Mouse (Mus musculus) neural tube, embryonic 15.5 days (tissue): ENCODE results near the gene Zfp277. TPM values are rescaled to one million over a fixed set of nuclear protein-coding genes. Genes with fewer than 3 reads are reported as not detected.
A peak's percentile ranks its signal among the peaks of the same experiment; 100 is the strongest.

Experiments used
- ATAC-seq: fragments of 200-750 bp; cut with Nextera tagmentation; 2 replicates; pipeline ENCODE4 v1.8.0; 2017; ENCODE audit warnings: mild to moderate bottlenecking, moderate TSS enrichment, moderate library complexity; ENCODE audit not compliant: low FRiP score
- H3K27ac ChIP-seq: fragments of 300-500 bp; sonication (generic); replicated peaks from 2 replicates; pipeline ENCODE4 v1.5.1; 2015; ENCODE audit warnings: mild to moderate bottlenecking, inconsistent platforms
- H3K27me3 ChIP-seq: fragments of 300-500 bp; sonication (generic); replicated peaks from 2 replicates; pipeline ENCODE4 v1.6.1; 2015; ENCODE audit warnings: inconsistent platforms
- H3K36me3 ChIP-seq: fragments of 300-500 bp; sonication (generic); 2 replicates; pipeline ENCODE4 v1.6.1; 2015; ENCODE audit warnings: inconsistent platforms
- H3K4me1 ChIP-seq: fragments of 300-500 bp; sonication (generic); 2 replicates; pipeline ENCODE4 v1.6.1; 2015; ENCODE audit warnings: inconsistent platforms
- H3K4me2 ChIP-seq: fragments of 300-500 bp; sonication (generic); 2 replicates; pipeline ENCODE4 v1.6.1; 2015; ENCODE audit warnings: inconsistent platforms, mild to moderate bottlenecking, moderate library complexity
- H3K4me3 ChIP-seq: fragments of 300-500 bp; sonication (generic); replicated peaks from 2 replicates; pipeline ENCODE4 v1.5.1; 2015; ENCODE audit warnings: mild to moderate bottlenecking, inconsistent platforms
- H3K9ac ChIP-seq: fragments of 300-500 bp; sonication (generic); replicated peaks from 2 replicates; pipeline ENCODE4 v1.6.1; 2015; ENCODE audit warnings: mild to moderate bottlenecking, inconsistent platforms
- H3K9me3 ChIP-seq: fragments of 300-500 bp; sonication (generic); replicated peaks from 2 replicates; pipeline ENCODE4 v1.6.1; 2016; ENCODE audit warnings: inconsistent platforms
- WGBS: fragments of 180-500 bp; shearing (Covaris S2); methylation state at CpG from one replicate; pipeline ENCODE4 v1.1.7; 2015; ENCODE audit warnings: mixed read lengths; 5-methylcytosine and 5-hydroxymethylcytosine counted together
- polyA plus RNA-seq: library from polyadenylated mRNA; unstranded; fragments of >200 nt; fragmentation: Nextera tagmentation; extraction: Ambion mirVana; gene quantifications from 2 replicates; pipeline ENCODE4 v1.2.1, GENCODE M21; 2015

Zfp277 gene
- polyA plus RNA-seq, 1 experiment from 2014 or later, result 28.0 TPM

GRCm38 (mm10) chr12:40463828-40464227 is 18.1 kb upstream of the Zfp277 start:
- peaks cover 42% of the 10 kb centered on the region for H3K4me1 ChIP-seq
- H3K9ac ChIP-seq, result no peak overlapping the region
- H3K4me3 ChIP-seq, result no peak overlapping the region
- 64% methylated on average over 2 of the region's 2 CpGs for WGBS
- no peak for ATAC-seq
- H3K36me3 ChIP-seq, result no peaks in the 10 kb centered on the region
- no peaks in the 10 kb centered on the region for H3K9me3 ChIP-seq
- no peak overlapping the region for H3K27ac ChIP-seq
- no peak overlapping the region for H3K4me2 ChIP-seq
- H3K27me3 ChIP-seq, result no peaks in the 10 kb centered on the region

- no peaks in the 10 kb centered on the region for H3K9me3 ChIP-seq
- peak overlapping the region; percentile 63 for H3K27ac ChIP-seq
- 35% methylated on average over 7 of the region's 7 CpGs for WGBS
- H3K27me3 ChIP-seq, result no peaks in the 10 kb centered on the region
- H3K9ac ChIP-seq, result no peak overlapping the region
- peaks cover 34% of the 10 kb centered on the region for H3K4me1 ChIP-seq
- H3K36me3 ChIP-seq, result no peaks in the 10 kb centered on the region
- no peak overlapping the region for H3K4me3 ChIP-seq
- 0 out of 2 replicates have a peak overlapping the region, but pooled peaks have one; percentile 9 for H3K4me2 ChIP-seq
- no peak for ATAC-seq
Measured at GRCm38 (mm10) chr12:40462693-40463235, 17.1 kb upstream of the Zfp277 start.

- Histone ChIP-seq H3K27ac (no peak overlapping the region), H3K27me3 (no peaks in the 10 kb centered on the region), H3K9ac (no peak overlapping the region), H3K4me1 (peaks cover 26% of the 10 kb centered on the region), H3K4me3 (no peak overlapping the region), H3K9me3 (no peaks in the 10 kb centered on the region), H3K4me2 (no peak overlapping the region), H3K36me3 (no peaks in the 10 kb centered on the region)
- ATAC-seq, result no peak
- 82% methylated on average over 6 of the region's 6 CpGs for WGBS
Measured at GRCm38 (mm10) chr12:40459673-40460265, 14.1 kb upstream of the Zfp277 start.

DNA sequence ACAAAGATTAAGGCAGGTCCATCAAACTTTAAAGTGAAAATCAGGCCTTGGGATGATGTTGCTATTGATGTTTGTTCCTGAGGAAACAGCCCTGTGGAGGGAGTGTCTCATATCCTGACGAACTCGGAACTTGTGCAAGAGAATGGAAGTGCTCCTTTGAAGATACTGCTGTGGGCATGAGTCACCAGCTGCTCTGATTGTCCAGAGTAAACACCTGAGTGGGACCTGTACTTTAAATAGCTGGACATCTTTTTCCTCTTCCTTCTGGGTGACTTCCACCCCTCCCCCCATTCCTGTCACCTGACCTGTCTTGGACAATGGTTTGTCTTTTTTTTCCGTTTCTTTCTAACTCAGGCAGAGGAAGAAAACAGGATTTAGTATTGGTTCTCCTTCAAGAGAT is 13.3 kb upstream of the Zfp277 start:
- no peaks in the 10 kb centered on the region for H3K9me3 ChIP-seq
- H3K27me3 ChIP-seq, result no peaks in the 10 kb centered on the region
- no peak for ATAC-seq
- H3K36me3 ChIP-seq, result no peaks in the 10 kb centered on the region
- 78% methylated on average over 3 of the region's 3 CpGs for WGBS
- H3K4me2 ChIP-seq, result no peak overlapping the region
- H3K4me1 ChIP-seq, result peaks cover 19% of the 10 kb centered on the region
- H3K4me3 ChIP-seq, result no peak overlapping the region
- no peak overlapping the region for H3K27ac ChIP-seq
- no peak overlapping the region for H3K9ac ChIP-seq

GRCm38 (mm10) chr12:40456517-40456916 is 10.8 kb upstream of the Zfp277 start:
- H3K9ac ChIP-seq, result no peak overlapping the region
- no peak for ATAC-seq
- no peaks in the 10 kb centered on the region for H3K36me3 ChIP-seq
- no peaks in the 10 kb centered on the region for H3K27me3 ChIP-seq
- H3K27ac ChIP-seq, result no peak overlapping the region
- H3K4me3 ChIP-seq, result no peak overlapping the region
- no peak overlapping the region for H3K4me2 ChIP-seq
- H3K9me3 ChIP-seq, result no peaks in the 10 kb centered on the region
- WGBS, result 91% methylated on average over 2 of the region's 2 CpGs
- 0 out of 2 replicates have a peak, but pooled peaks cover 7% of the 10 kb centered on the region for H3K4me1 ChIP-seq

GRCm38 (mm10) chr12:40449119-40449795 is 3.6 kb upstream of the Zfp277 start:
- no peak overlapping the region for H3K27ac ChIP-seq
- H3K9ac ChIP-seq, result no peak overlapping the region
- no peaks in the 10 kb centered on the region for H3K36me3 ChIP-seq
- H3K27me3 ChIP-seq, result no peaks in the 10 kb centered on the region
- ATAC-seq, result no peak
- H3K4me3 ChIP-seq, result no peak overlapping the region
- H3K4me2 ChIP-seq, result peak overlapping the region; percentile 3; the same call in 1 of the 2 replicates
- 85% methylated on average over 9 of the region's 9 CpGs for WGBS
- H3K9me3 ChIP-seq, result no peaks in the 10 kb centered on the region
- peaks cover 30% of the 10 kb centered on the region for H3K4me1 ChIP-seq

DNA sequence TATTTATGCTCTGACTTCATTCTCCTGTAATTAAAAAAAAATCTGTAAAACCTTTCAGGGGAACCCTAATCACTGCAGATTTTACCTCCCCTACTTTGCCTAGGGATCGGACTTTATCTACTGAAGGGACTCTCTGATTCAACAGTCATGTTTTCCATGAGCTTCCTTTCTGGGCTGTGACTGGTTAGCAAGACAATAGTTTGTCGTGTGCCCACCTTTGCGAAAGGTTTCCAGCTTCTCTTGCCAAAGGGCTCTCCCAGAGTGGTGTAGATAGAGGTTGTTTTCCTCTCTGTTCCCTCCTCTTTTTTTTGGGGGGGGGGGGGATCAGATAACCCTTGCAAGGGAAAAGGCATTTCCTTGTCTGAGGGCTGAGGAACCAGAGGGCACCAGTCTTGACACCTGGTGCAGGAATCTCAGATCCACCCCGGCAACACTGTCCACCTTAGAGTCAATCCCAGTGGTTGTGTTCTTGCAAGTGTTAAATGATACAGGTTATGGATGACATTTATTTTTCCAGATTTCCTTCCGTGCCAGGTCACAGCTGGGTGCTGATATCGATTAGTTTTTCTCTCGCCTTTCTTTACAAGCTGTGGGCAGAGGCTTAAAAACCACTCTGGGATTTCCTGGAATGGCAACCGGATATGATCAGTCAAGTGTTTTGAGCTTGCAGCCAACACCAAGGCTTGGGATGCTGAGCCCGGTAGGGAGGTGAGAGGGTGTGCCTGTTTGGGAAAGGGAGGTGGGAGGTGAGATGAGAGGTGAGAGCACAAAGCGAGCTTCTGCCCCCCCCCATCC is 2.1 kb upstream of the Zfp277 start:
- WGBS, result 13% methylated on average over 10 of the region's 10 CpGs
- peak overlapping the region; percentile 96 for H3K4me3 ChIP-seq
- no peak for ATAC-seq
- no peaks in the 10 kb centered on the region for H3K36me3 ChIP-seq
- no peaks in the 10 kb centered on the region for H3K9me3 ChIP-seq
- H3K4me1 ChIP-seq, result peaks cover 30% of the 10 kb centered on the region
- peak overlapping the region; percentile 94 for H3K27ac ChIP-seq
- H3K9ac ChIP-seq, result peak overlapping the region; percentile 84
- no peaks in the 10 kb centered on the region for H3K27me3 ChIP-seq
- H3K4me2 ChIP-seq, result peak overlapping the region; percentile 68

DNA sequence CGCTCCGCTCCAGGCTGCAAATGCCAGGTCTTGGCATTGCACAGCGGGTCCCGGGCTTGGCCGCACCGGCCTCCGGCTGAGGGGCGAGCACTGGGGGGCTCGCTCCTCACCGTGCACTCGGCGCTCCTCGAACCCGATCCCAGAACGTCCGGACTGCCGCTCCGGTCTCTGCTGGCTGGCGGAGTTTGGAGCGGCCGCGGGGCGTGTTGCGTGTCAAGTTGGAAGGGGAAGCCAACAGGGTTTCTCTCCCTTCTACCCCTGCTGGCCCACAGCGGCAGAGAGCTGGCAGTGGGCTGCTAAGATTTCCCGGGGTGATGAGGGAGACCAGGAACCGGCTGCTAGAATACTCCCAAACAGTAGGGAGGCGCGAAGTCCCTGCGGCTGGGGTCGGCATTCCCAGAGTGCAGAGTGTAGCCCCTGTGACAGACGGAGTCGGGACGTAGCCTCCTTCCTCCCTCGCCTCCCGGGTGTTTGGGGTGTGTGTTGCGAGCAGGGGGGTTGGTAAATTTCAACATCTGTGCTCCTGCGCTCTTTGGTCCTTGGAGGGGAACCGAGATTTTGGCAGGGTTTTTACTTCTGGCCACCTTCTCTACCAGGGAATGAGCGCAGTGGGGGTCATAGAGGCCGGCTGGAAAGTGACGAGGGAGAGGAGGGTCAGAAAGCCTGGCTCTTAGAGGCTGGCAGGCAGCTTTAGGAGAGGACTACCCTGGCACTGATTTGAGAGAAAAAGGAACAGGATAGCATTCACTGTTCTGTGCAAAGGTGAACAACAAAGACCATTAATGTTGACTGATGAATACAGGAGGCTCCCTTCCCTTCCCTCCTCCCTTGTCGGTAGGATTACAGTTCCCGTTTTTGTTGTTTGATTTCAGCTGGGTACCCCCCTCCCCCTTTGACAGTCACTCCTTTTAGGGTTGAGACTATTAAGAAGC is 1.0 kb upstream of the Zfp277 start:
- Histone ChIP-seq H3K27me3 (no peaks in the 10 kb centered on the region), H3K9ac (peak overlapping the region; percentile 84), H3K36me3 (no peaks in the 10 kb centered on the region), H3K27ac (peak overlapping the region; percentile 94), H3K4me2 (peak overlapping the region; percentile 68), H3K4me3 (peak overlapping the region; percentile 96), H3K9me3 (no peaks in the 10 kb centered on the region), H3K4me1 (peaks cover 30% of the 10 kb centered on the region)
- ATAC-seq, result peak; percentile 23
- WGBS, result under 1% methylated on average over 44 of the region's 44 CpGs

DNA sequence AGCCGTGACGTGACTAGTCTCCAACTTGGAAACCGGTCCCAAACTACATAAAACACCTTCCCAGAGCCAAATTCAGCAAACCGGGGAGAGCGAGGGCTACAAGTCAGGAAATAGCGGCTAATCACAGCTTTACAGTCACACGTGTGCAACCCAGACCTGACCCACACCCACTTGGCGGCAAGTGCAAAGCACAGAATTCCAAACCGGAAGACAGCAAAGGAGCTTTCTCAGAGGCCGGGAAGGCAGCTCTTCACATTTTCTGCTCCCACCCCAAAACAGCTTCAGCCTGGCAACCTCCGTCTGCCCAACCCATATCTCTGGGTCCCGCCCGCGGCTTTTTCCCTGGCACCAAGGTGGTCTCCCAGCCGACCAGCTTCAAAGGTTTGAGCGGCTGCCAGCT is 496 bp downstream of the Zfp277 start:
- Histone ChIP-seq H3K36me3 (no peaks in the 10 kb centered on the region), H3K4me2 (peak overlapping the region; percentile 90), H3K9me3 (no peaks in the 10 kb centered on the region), H3K27me3 (no peaks in the 10 kb centered on the region), H3K27ac (peak overlapping the region; percentile 65; the same call in 1 of the 2 replicates), H3K4me3 (peak overlapping the region; percentile 96), H3K4me1 (peaks cover 27% of the 10 kb centered on the region), H3K9ac (peak overlapping the region; percentile 65)
- 0% methylated on average over 16 of the region's 16 CpGs for WGBS
- ATAC-seq, result peak; percentile 22

- Histone ChIP-seq H3K4me1 (0 out of 2 replicates have a peak, but pooled peaks cover 2% of the 10 kb centered on the region), H3K27ac (no peak overlapping the region), H3K9me3 (no peaks in the 10 kb centered on the region), H3K4me3 (no peak overlapping the region), H3K9ac (no peak overlapping the region), H3K27me3 (no peaks in the 10 kb centered on the region), H3K36me3 (no peaks in the 10 kb centered on the region), H3K4me2 (no peak overlapping the region)
- WGBS, result 15% methylated on average over 2 of the region's 2 CpGs
- ATAC-seq, result no peak
Measured at GRCm38 (mm10) chr12:40438049-40438448, 7.7 kb downstream of the Zfp277 start.

- 46% methylated on average over 3 of the region's 3 CpGs for WGBS
- no peaks in the 10 kb centered on the region for H3K9me3 ChIP-seq
- H3K4me3 ChIP-seq, result no peak overlapping the region
- H3K4me2 ChIP-seq, result no peak overlapping the region
- ATAC-seq, result no peak
- no peak overlapping the region for H3K9ac ChIP-seq
- H3K36me3 ChIP-seq, result no peaks in the 10 kb centered on the region
- H3K27me3 ChIP-seq, result no peaks in the 10 kb centered on the region
- no peak overlapping the region for H3K27ac ChIP-seq
- H3K4me1 ChIP-seq, result 0 out of 2 replicates have a peak, but pooled peaks cover 2% of the 10 kb centered on the region
Measured at GRCm38 (mm10) chr12:40434101-40434500, 11.6 kb downstream of the Zfp277 start.
